Comparison of ENCODE assay signal across 15 mouse cellular contexts in the genomic region with DNA sequence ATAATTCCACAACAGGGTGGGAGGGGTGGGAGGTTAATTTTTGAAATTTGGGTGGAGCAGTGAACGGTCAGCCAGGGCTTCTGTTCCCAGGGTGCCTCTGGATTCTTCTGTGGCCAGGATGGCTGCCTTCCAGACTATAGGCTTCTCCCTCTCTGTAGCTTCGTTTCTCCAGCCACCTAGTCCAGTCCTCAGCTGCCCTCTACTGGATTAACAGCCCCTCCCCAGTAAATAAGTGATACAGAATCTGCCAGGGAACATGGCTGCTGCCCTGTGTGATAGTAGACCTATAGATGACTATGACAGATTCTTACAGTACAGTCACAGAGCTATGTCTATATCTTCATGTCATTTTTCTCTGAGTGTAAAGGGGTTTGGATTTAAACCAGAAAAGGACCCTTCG.
DNase-seq lines count a peak whose midpoint lies in the region; ATAC-seq and TF ChIP-seq lines count a peak whose summit lies in the region.
"Had no signal": no experiment of that assay in that cellular context is flagged by ENCODE, and none has a peak within 500 bp of the region (broad histone marks: within the 10 kb centered on the region; RNA-seq: fewer than 3 reads in every experiment).

No protein-coding gene starts in this region.

- H3K27me3 ChIP-seq in forebrain, embryonic 14.5 days (replicated peaks; ENCODE audit: control insufficient read depth, insufficient read depth, low read length), result no peaks in the 10 kb centered on the region
- H3K27me3 ChIP-seq in forebrain, embryonic 11.5 days (ENCODE audit: control insufficient read depth, insufficient read depth, low read length), result no peaks in the 10 kb centered on the region
- no peaks in the 10 kb centered on the region for H3K27me3 ChIP-seq in kidney, embryonic 14.5 days (ENCODE audit: control insufficient read depth, insufficient read depth, low read length)
- H3K27me3 ChIP-seq in ES-Bruce4 (ENCODE audit: control insufficient read depth, insufficient read depth, low read length, poor library complexity, severe bottlenecking), result no peaks in the 10 kb centered on the region
- H3K27me3 ChIP-seq: stomach, embryonic 15.5 days had no signal

- H3K9me3 ChIP-seq in forebrain, embryonic 14.5 days (replicated peaks; ENCODE audit: control insufficient read depth, low read length), result no peaks in the 10 kb centered on the region
- no peaks in the 10 kb centered on the region for H3K9me3 ChIP-seq in forebrain, embryonic 11.5 days (ENCODE audit: control insufficient read depth, low read length)
- H3K9me3 ChIP-seq in kidney, embryonic 14.5 days (ENCODE audit: control insufficient read depth, low read length), result no peaks in the 10 kb centered on the region
- no peaks in the 10 kb centered on the region for H3K9me3 ChIP-seq in ES-Bruce4 (replicated peaks; ENCODE audit: control insufficient read depth, insufficient read depth, low read length, poor library complexity, severe bottlenecking)
- H3K9me3 ChIP-seq: heart, embryonic 12.5 days; stomach, embryonic 15.5 days had no signal

- no peak overlapping the region for H3K4me3 ChIP-seq in forebrain, embryonic 14.5 days (ENCODE audit: low read depth, low read length)
- H3K4me3 ChIP-seq in forebrain, embryonic 11.5 days (ENCODE audit: low read depth, low read length), result no peak overlapping the region
- H3K4me3 ChIP-seq in kidney, embryonic 14.5 days (ENCODE audit: low read length), result no peak overlapping the region
- no peak overlapping the region for H3K4me3 ChIP-seq in ES-Bruce4 (ENCODE audit: low read depth, low read length)
- H3K4me3 ChIP-seq: heart, embryonic 12.5 days; left cerebral cortex, adult 2 months; stomach, embryonic 15.5 days had no signal

- peak; percentile 3 for TF ChIP-seq CTCF in ES-Bruce4 (IDR thresholded peaks at IDR 0.05; ENCODE audit: low read depth, low read length)
- peak; percentile 33; the same call in 1 of the 2 replicates for TF ChIP-seq CTCF in brain, embryonic 14.5 days (IDR thresholded peaks at IDR 0.05; ENCODE audit: borderline replicate concordance, extremely low read depth, insufficient read depth, insufficient read length)

- H3K9ac ChIP-seq in forebrain, embryonic 14.5 days (ENCODE audit: low read length), result no peak overlapping the region
- H3K9ac ChIP-seq in forebrain, embryonic 11.5 days (ENCODE audit: low read length), result no peak overlapping the region
- H3K9ac ChIP-seq in kidney, embryonic 14.5 days (ENCODE audit: low read depth, low read length), result no peak overlapping the region
- H3K9ac ChIP-seq in ES-Bruce4 (ENCODE audit: low read depth, poor library complexity, severe bottlenecking), result peak overlapping the region; percentile 64; the same call in 1 of the 2 replicates
- H3K9ac ChIP-seq: heart, embryonic 12.5 days; stomach, embryonic 15.5 days had no signal

- 49% methylated on average over 3 of the region's 3 CpGs for WGBS in forebrain, embryonic 14.5 days
- WGBS in forebrain, embryonic 11.5 days, result 43% methylated on average over 3 of the region's 3 CpGs
- WGBS in kidney, embryonic 14.5 days, result 37% methylated on average over 3 of the region's 3 CpGs

- ATAC-seq in forebrain, embryonic 14.5 days, result 0 out of 2 replicates have a peak, but pooled peaks have one; percentile 50
- no peak for ATAC-seq in forebrain, embryonic 11.5 days (replicated peaks; ENCODE audit: low FRiP score)
- no peak for ATAC-seq in kidney, embryonic 14.5 days (ENCODE audit: low FRiP score, low TSS enrichment)
- no peak; the same call in 1 of the 2 replicates for ATAC-seq in megakaryocyte, adult 5-6 weeks (ENCODE audit: poor library complexity, severe bottlenecking)

- no peaks in the 10 kb centered on the region for H3K4me1 ChIP-seq in forebrain, embryonic 14.5 days (ENCODE audit: control insufficient read depth, insufficient read depth, low read length)
- no peaks in the 10 kb centered on the region for H3K4me1 ChIP-seq in forebrain, embryonic 11.5 days (replicated peaks; ENCODE audit: control insufficient read depth, insufficient read depth, low read length)
- no peaks in the 10 kb centered on the region for H3K4me1 ChIP-seq in kidney, embryonic 14.5 days (ENCODE audit: control insufficient read depth, insufficient read depth, low read length)
- H3K4me1 ChIP-seq in ES-Bruce4 (ENCODE audit: control insufficient read depth, insufficient read depth, low read length), result peaks cover 5% of the 10 kb centered on the region
- H3K4me1 ChIP-seq: heart, embryonic 12.5 days; stomach, embryonic 15.5 days had no signal

- H3K27ac ChIP-seq in forebrain, embryonic 14.5 days (ENCODE audit: low read depth, low read length), result no peak overlapping the region
- H3K27ac ChIP-seq in forebrain, embryonic 11.5 days (ENCODE audit: low read depth, low read length), result no peak overlapping the region
- no peak overlapping the region for H3K27ac ChIP-seq in kidney, embryonic 14.5 days (ENCODE audit: low read depth, low read length)
- no peak overlapping the region for H3K27ac ChIP-seq in ES-Bruce4 (ENCODE audit: insufficient read depth, low read length)
- H3K27ac ChIP-seq: left cerebral cortex, adult 2 months; stomach, embryonic 15.5 days had no signal

- TF ChIP-seq POLR2A in ES-Bruce4 (IDR thresholded peaks at IDR 0.05; ENCODE audit: insufficient read depth, low read length), result no peak
- no peak for TF ChIP-seq POLR2A in brain, embryonic 14.5 days (IDR thresholded peaks at IDR 0.05; ENCODE audit: borderline replicate concordance, extremely low read depth, insufficient read depth, insufficient read length, poor library complexity, severe bottlenecking)

- no peaks in the 10 kb centered on the region for H3K36me3 ChIP-seq in forebrain, embryonic 14.5 days (ENCODE audit: control insufficient read depth, insufficient read depth, low read length)
- no peaks in the 10 kb centered on the region for H3K36me3 ChIP-seq in forebrain, embryonic 11.5 days (ENCODE audit: control insufficient read depth, insufficient read depth, low read length)
- H3K36me3 ChIP-seq in kidney, embryonic 14.5 days (ENCODE audit: control insufficient read depth, insufficient read depth, low read length), result no peaks in the 10 kb centered on the region
- H3K36me3 ChIP-seq in ES-Bruce4 (ENCODE audit: control insufficient read depth, insufficient read depth, low read length, poor library complexity, severe bottlenecking), result no peaks in the 10 kb centered on the region
- H3K36me3 ChIP-seq: heart, embryonic 12.5 days; stomach, embryonic 15.5 days had no signal

- no peak for DNase-seq in forebrain, embryonic 14.5 days (ENCODE audit: low spot score)
- no peak for DNase-seq in forebrain, embryonic 11.5 days (ENCODE audit: low spot score)
- peak; percentile 12 to 14 for DNase-seq in kidney, postnatal 4 days
- peak; percentile 57 for DNase-seq in brain, embryonic 14.5 days (ENCODE audit: low read depth)
- no peak for DNase-seq in spleen, adult 18-20 months
- DNase-seq: adrenal gland, postnatal 14 days; gastrocnemius, postnatal 25 days; liver; right cerebral cortex, postnatal 4 days had no signal

- no peak for TF ChIP-seq EP300 in ES-Bruce4 (IDR thresholded peaks at IDR 0.05; ENCODE audit: insufficient read depth, low read depth, low read length)

- no peak overlapping the region for H3K4me2 ChIP-seq in forebrain, embryonic 14.5 days (ENCODE audit: low read length)
- no peak overlapping the region for H3K4me2 ChIP-seq in forebrain, embryonic 11.5 days (ENCODE audit: low read depth, low read length, severe bottlenecking)
- H3K4me2 ChIP-seq in kidney, embryonic 14.5 days (replicated peaks; ENCODE audit: low read depth, low read length), result no peak overlapping the region
- H3K4me2 ChIP-seq: heart, embryonic 12.5 days; stomach, embryonic 15.5 days had no signal

Comparison
In these comparisons a context has a peak if more than half of its experiments do, and no peak if none do; other contexts are left out.
1. DNase-seq: peak in kidney, postnatal 4 days (2 of 2) and brain, embryonic 14.5 days (single experiment); none in forebrain, embryonic 14.5 days (single experiment), forebrain, embryonic 11.5 days (single experiment) and spleen, adult 18-20 months (0 of 2).